Mouse (Mus musculus) limb, embryonic 11.5 days (tissue): ENCODE results near the gene Atf6b. TPM values are rescaled to one million over a fixed set of nuclear protein-coding genes. Genes with fewer than 3 reads are reported as not detected.

Experiments
- ATAC-seq: fragments of 200-750 bp; cut with Nextera tagmentation; 2 replicates; pipeline ENCODE4 v1.8.0; 2017; ENCODE audit warnings: low read depth; ENCODE audit not compliant: insufficient number of reproducible peaks, low FRiP score, low TSS enrichment
- DNase-seq: peaks from one replicate; pipeline ENCODE4 v3.0.0-alpha.2; 2015; ENCODE audit warnings: low spot score
- H3K27ac ChIP-seq: fragments of 300-500 bp; sonication (generic); replicated peaks from 2 replicates; pipeline ENCODE4 v1.5.1; 2014; ENCODE audit warnings: low read depth, mild to moderate bottlenecking, low read length
- H3K27me3 ChIP-seq: fragments of 300-500 bp; sonication (generic); 2 replicates; pipeline ENCODE4 v1.6.1; 2014; ENCODE audit warnings: mild to moderate bottlenecking, low read length, mixed read lengths; ENCODE audit not compliant: control insufficient read depth, insufficient read depth
- H3K36me3 ChIP-seq: fragments of 300-500 bp; sonication (generic); 2 replicates; pipeline ENCODE4 v1.6.1; 2014; ENCODE audit warnings: mild to moderate bottlenecking, low read length, moderate library complexity, mixed read lengths; ENCODE audit not compliant: control insufficient read depth, insufficient read depth
- H3K4me1 ChIP-seq: fragments of 300-500 bp; sonication (generic); 2 replicates; pipeline ENCODE4 v1.6.1; 2014; ENCODE audit warnings: low read length, mixed read lengths; ENCODE audit not compliant: control insufficient read depth, insufficient read depth
- H3K4me2 ChIP-seq: fragments of 300-500 bp; sonication (generic); 2 replicates; pipeline ENCODE4 v1.6.1; 2014; ENCODE audit warnings: low read depth, mild to moderate bottlenecking, moderate library complexity; ENCODE audit not compliant: severe bottlenecking
- H3K4me3 ChIP-seq: fragments of 300-500 bp; sonication (generic); 2 replicates; pipeline ENCODE4 v1.5.1; 2014; ENCODE audit warnings: low read depth, low read length
- H3K9ac ChIP-seq: fragments of 300-500 bp; sonication (generic); 2 replicates; pipeline ENCODE4 v1.6.1; 2014; ENCODE audit warnings: mild to moderate bottlenecking, low read length
- H3K9me3 ChIP-seq: fragments of 300-500 bp; sonication (generic); 2 replicates; pipeline ENCODE4 v1.6.1; 2016; ENCODE audit warnings: low read length; ENCODE audit not compliant: control insufficient read depth
- WGBS: fragments of 180-500 bp; shearing (Covaris S2); extraction: QIAGEN DNeasy Blood & Tissue Kit; methylation state at CpG from one replicate; pipeline ENCODE4 v1.1.7; 2014; 5-methylcytosine and 5-hydroxymethylcytosine counted together
- polyA plus RNA-seq: library from polyadenylated mRNA; unstranded; fragments of >200 nt; fragmentation: Nextera tagmentation; extraction: Ambion mirVana; gene quantifications from 2 replicates; pipeline ENCODE4 v1.2.1, GENCODE M21; 2014

The Atf6b gene
- polyA plus RNA-seq, 1 experiment from 2014 or later = 63.4 TPM

- no peaks in the 10 kb centered on the region for H3K9me3 ChIP-seq
- WGBS = 90% methylated on average over 7 of the region's 7 CpGs
- 0 out of 2 replicates have a peak, but pooled peaks cover 2% of the 10 kb centered on the region for H3K4me1 ChIP-seq
- no peak overlapping the region for H3K4me3 ChIP-seq
- peaks cover 8% of the 10 kb centered on the region for H3K27me3 ChIP-seq
- no peak overlapping the region for H3K27ac ChIP-seq
- peaks cover 15% of the 10 kb centered on the region for H3K36me3 ChIP-seq
- H3K9ac ChIP-seq = 0 out of 2 replicates have a peak overlapping the region, but pooled peaks have one; percentile 12
- no peak for DNase-seq
- H3K4me2 ChIP-seq = no peak overlapping the region
- ATAC-seq = no peak
Observed at GRCm38 (mm10) chr17:34655160-34655559, 8.2 kb downstream of the Atf6b start.

DNA sequence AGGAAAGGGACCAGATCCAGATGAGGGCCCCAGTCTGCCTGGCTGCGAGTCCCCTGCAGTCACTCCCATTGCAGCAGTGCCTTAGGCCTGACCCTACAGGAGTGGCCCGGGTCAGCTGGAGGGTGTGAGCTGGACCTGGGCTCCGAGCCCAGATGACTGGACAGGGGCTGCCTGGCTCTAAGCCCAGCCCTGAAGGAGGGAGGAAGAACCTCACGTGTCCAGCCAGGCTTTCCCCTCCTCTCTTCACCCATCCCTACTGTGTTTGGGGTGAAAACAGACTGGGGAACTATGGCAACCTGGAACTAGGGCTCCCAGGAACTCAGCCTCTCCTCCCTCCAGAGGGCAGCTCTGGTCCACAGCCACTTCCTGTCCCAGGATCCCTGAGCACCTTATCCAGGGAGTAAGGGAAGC, 8.6 kb downstream of the Atf6b start:
- H3K27me3 ChIP-seq = peaks cover 12% of the 10 kb centered on the region
- 89% methylated on average over 4 of the region's 4 CpGs for WGBS
- H3K36me3 ChIP-seq = peaks cover 11% of the 10 kb centered on the region
- no peak for ATAC-seq
- no peak overlapping the region for H3K4me3 ChIP-seq
- no peak overlapping the region for H3K27ac ChIP-seq
- 0 out of 2 replicates have a peak overlapping the region, but pooled peaks have one; percentile 12 for H3K9ac ChIP-seq
- H3K4me1 ChIP-seq = 0 out of 2 replicates have a peak, but pooled peaks cover 2% of the 10 kb centered on the region
- H3K4me2 ChIP-seq = no peak overlapping the region
- no peak for DNase-seq
- no peaks in the 10 kb centered on the region for H3K9me3 ChIP-seq

DNA sequence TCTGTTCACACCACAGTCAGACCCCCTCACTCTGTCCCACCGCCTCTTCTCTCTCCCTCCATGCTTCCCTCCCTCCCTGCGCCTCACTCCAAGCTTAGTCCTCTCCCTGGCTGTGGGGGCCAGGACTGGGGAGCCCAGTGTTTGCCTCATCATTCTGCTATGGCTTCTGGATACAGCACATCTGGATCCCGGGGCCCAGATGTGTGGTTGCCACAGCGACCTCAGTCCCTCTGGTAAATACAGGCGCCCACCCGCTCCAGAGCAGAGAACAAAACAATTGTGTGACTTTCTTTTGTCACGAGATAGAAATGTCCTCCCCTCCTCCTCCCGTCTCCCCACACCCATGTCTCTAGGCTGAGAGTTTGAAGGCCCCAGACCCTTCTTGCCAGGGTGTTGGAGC, 9.7 kb downstream of the Atf6b start:
- peaks cover 10% of the 10 kb centered on the region; the same call in 1 of the 2 replicates for H3K36me3 ChIP-seq
- peak overlapping the region; percentile 10; the same call in 1 of the 2 replicates for H3K4me2 ChIP-seq
- ATAC-seq (no peak), DNase-seq (no peak)
- no peak overlapping the region for H3K4me3 ChIP-seq
- WGBS = 71% methylated on average over 8 of the region's 8 CpGs
- no peak overlapping the region for H3K27ac ChIP-seq
- no peaks in the 10 kb centered on the region for H3K9me3 ChIP-seq
- H3K9ac ChIP-seq = no peak overlapping the region
- peaks cover 16% of the 10 kb centered on the region for H3K27me3 ChIP-seq
- H3K4me1 ChIP-seq = peaks cover 2% of the 10 kb centered on the region; the same call in 1 of the 2 replicates

DNA sequence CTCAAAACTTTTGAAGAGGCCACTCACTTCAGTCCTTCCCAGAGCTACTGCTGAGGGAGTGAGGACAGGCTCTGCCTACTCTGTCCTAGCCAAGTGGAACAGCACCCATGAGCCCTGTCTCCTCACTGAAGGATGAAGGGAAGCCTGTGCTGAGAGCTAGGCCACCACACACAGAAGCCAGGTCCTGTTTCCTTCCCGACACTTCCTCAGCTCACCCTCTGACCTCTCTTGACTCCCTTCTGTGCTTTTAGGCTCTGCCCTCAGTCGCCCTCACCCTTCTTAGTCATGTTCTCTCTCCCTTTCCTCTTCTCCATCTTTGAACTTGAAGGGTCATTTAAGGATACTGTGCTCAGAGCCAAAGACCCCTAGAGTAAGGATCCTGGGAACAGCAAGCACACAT, 10.3 kb downstream of the Atf6b start:
- Histone ChIP-seq H3K4me3 (no peak overlapping the region), H3K4me1 (peaks cover 2% of the 10 kb centered on the region; the same call in 1 of the 2 replicates), H3K27ac (no peak overlapping the region), H3K9ac (no peak overlapping the region), H3K27me3 (peaks cover 16% of the 10 kb centered on the region), H3K4me2 (no peak overlapping the region), H3K9me3 (no peaks in the 10 kb centered on the region), H3K36me3 (peaks cover 8% of the 10 kb centered on the region; the same call in 1 of the 2 replicates)
- DNase-seq (no peak), ATAC-seq (no peak)
- 26% methylated on average over 2 of the region's 2 CpGs for WGBS

GRCm38 (mm10) chr17:34658145-34658544, 11.2 kb downstream of the Atf6b start:
- peaks cover 2% of the 10 kb centered on the region; the same call in 1 of the 2 replicates for H3K4me1 ChIP-seq
- H3K4me3 ChIP-seq = no peak overlapping the region
- no peak overlapping the region for H3K27ac ChIP-seq
- DNase-seq = no peak
- no peaks in the 10 kb centered on the region for H3K9me3 ChIP-seq
- no peak for ATAC-seq
- 81% methylated on average over 2 of the region's 2 CpGs for WGBS
- H3K4me2 ChIP-seq = no peak overlapping the region
- H3K27me3 ChIP-seq = peaks cover 16% of the 10 kb centered on the region
- peaks cover 8% of the 10 kb centered on the region; the same call in 1 of the 2 replicates for H3K36me3 ChIP-seq
- no peak overlapping the region for H3K9ac ChIP-seq

DNA sequence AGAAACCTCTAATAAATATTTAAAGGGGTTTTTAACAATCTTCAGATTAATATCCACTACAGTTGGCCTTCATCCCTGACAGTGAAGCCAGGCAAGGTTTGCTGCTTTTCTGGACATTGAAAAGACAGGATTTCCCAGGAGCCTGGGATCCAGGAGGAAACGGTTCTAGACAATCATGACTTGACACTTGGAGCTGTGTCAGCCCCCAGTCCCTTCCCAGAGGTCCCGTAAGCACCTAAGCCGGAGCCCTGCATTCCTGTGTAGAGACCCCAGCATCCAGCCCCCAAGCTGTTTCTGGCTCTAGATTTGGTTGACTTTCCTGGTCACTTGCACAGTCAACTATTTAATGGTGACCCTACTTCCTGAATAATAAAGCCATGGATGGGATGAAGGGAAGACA, 11.6 kb downstream of the Atf6b start:
- Histone ChIP-seq H3K27ac (no peak overlapping the region), H3K4me2 (no peak overlapping the region), H3K9ac (no peak overlapping the region), H3K4me3 (no peak overlapping the region), H3K36me3 (peaks cover 4% of the 10 kb centered on the region; the same call in 1 of the 2 replicates), H3K27me3 (peaks cover 16% of the 10 kb centered on the region), H3K4me1 (peaks cover 2% of the 10 kb centered on the region; the same call in 1 of the 2 replicates), H3K9me3 (no peaks in the 10 kb centered on the region)
- DNase-seq (no peak), ATAC-seq (no peak)
- 78% methylated on average over 3 of the region's 3 CpGs for WGBS

DNA sequence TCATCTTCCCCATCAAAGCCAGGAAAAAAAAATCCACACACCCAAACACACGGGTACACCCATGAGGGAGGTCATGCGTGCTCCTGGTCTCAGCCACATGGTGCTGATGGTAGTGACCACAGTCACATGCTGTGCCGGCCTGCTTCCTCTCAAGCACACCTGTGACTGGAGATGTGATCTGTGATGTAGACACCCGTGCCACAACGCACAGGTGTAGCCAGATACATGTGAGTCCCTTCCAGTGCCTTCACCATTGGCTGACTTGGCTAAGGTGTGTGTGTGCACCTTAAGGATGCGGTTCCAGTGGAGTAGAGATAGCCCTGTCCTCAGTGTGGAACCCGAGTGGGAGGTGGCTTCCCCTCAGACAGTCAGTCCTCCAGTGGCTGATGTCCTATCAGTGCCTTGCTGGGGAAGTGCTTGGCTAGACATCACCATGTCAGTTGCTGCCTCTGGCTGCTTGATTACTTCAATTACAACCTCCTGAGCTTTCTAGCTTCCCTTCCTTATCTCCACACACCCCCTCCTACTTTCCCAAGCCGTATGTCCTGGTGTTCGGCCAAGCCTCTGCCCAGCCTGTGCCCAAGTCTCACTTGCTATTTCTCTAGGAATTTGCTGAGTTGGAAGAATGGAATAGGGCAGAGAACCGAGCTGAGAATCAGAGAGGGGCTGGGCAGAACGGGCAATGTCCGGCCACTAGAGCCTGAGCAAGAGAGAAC, 12.4 kb downstream of the Atf6b start:
- Histone ChIP-seq H3K4me2 (no peak overlapping the region; the same call in 1 of the 2 replicates), H3K9me3 (no peaks in the 10 kb centered on the region), H3K9ac (no peak overlapping the region), H3K4me3 (no peak overlapping the region), H3K27ac (no peak overlapping the region), H3K4me1 (peaks cover 2% of the 10 kb centered on the region; the same call in 1 of the 2 replicates), H3K36me3 (peaks cover 3% of the 10 kb centered on the region; the same call in 1 of the 2 replicates), H3K27me3 (peaks cover 16% of the 10 kb centered on the region)
- ATAC-seq (no peak), DNase-seq (no peak)
- 67% methylated on average over 12 of the region's 12 CpGs for WGBS

GRCm38 (mm10) chr17:34659897-34660214, 12.9 kb downstream of the Atf6b start:
- Histone ChIP-seq H3K27ac (no peak overlapping the region), H3K36me3 (peaks cover 3% of the 10 kb centered on the region; the same call in 1 of the 2 replicates), H3K4me2 (no peak overlapping the region; the same call in 1 of the 2 replicates), H3K4me1 (peaks cover 2% of the 10 kb centered on the region; the same call in 1 of the 2 replicates), H3K4me3 (no peak overlapping the region), H3K27me3 (peaks cover 16% of the 10 kb centered on the region), H3K9ac (no peak overlapping the region), H3K9me3 (no peaks in the 10 kb centered on the region)
- ATAC-seq (no peak), DNase-seq (no peak)
- WGBS = 60% methylated on average over 3 of the region's 3 CpGs
